Mouse (Mus musculus): ENCODE measurements at regions not wholly inside any gene's neighbourhood (a gene's known extent, or its start where the extent isn't known, plus 50 kb on each side); places are given as distances from the start of the nearest gene placed in this dataset.

GRCm38 (mm10) chr11:113188263-113188920, 406.4 kb downstream of the Sox9 start:
- H3K36me3 ChIP-seq (replicated peaks) = no peaks in the 10 kb centered on the region
- H3K27ac ChIP-seq = peak overlapping the region; percentile 65
- no peak overlapping the region for H3K9ac ChIP-seq
- H3K4me2 ChIP-seq = no peak overlapping the region
- no peaks in the 10 kb centered on the region for H3K27me3 ChIP-seq (replicated peaks)
- 0 out of 2 replicates have a peak, but pooled peaks cover 6% of the 10 kb centered on the region for H3K4me1 ChIP-seq
- H3K4me3 ChIP-seq = no peak overlapping the region
- no peaks in the 10 kb centered on the region for H3K9me3 ChIP-seq
- WGBS = 12% methylated on average over 4 of the region's 4 CpGs
- ATAC-seq (replicated peaks) = peak; percentile 86

GRCm38 (mm10) chr11:113190006-113190405, 408.0 kb downstream of the Sox9 start:
- no peak overlapping the region for H3K4me3 ChIP-seq
- H3K27ac ChIP-seq = no peak overlapping the region
- H3K9me3 ChIP-seq = no peaks in the 10 kb centered on the region
- 92% methylated on average over 6 of the region's 6 CpGs for WGBS
- no peak for ATAC-seq (replicated peaks)
- no peak overlapping the region for H3K4me2 ChIP-seq
- H3K27me3 ChIP-seq (replicated peaks) = no peaks in the 10 kb centered on the region
- H3K36me3 ChIP-seq (replicated peaks) = no peaks in the 10 kb centered on the region
- H3K9ac ChIP-seq = no peak overlapping the region
- H3K4me1 ChIP-seq = 0 out of 2 replicates have a peak, but pooled peaks cover 6% of the 10 kb centered on the region

DNA sequence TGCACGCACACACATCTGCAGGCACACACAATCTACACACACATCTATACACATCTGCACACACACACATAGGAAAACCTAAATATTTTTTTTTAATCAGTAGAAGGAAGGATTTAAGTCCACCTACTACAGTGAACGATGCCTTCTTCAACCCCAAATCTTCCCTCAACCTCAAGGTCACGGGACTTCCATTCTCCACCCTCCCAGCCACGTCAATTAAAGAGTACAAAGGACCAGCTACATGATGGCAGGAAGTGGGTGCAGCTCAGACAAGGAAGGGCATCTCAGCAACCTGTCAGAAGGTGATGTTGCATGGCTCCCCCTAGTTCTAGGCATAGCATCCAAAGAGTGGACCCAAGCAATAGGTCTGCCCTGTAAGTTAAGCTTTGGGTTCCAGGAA, 408.5 kb downstream of the Sox9 start:
- no peaks in the 10 kb centered on the region for H3K9me3 ChIP-seq
- no peak for ATAC-seq (replicated peaks)
- H3K4me2 ChIP-seq = no peak overlapping the region
- no peak overlapping the region for H3K4me3 ChIP-seq
- no peaks in the 10 kb centered on the region for H3K36me3 ChIP-seq (replicated peaks)
- H3K27ac ChIP-seq = no peak overlapping the region
- H3K27me3 ChIP-seq (replicated peaks) = no peaks in the 10 kb centered on the region
- H3K9ac ChIP-seq = no peak overlapping the region
- WGBS = 81% methylated on average over 4 of the region's 4 CpGs
- 0 out of 2 replicates have a peak, but pooled peaks cover 6% of the 10 kb centered on the region for H3K4me1 ChIP-seq

DNA sequence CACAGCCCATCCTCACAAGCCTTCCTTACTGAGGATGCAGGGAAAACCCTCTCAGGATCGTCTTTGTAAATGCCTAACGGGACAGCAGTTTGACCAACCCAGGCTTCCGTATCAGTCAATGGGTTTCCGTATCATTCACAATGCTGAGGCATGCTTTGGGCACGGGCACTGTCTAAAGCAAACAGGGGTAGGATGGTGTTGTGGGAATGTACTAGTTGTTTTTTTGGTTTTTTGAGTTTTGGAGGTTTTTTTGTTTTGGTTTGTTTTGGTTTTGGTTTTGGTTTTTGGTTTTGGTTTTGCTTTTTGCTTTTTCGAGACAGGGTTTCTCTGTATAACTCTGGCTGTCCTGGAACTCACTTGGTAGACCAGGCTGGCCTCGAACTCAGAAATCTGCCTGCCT, 409.0 kb downstream of the Sox9 start:
- Histone ChIP-seq H3K9me3 (no peaks in the 10 kb centered on the region), H3K27ac (no peak overlapping the region), H3K4me3 (no peak overlapping the region), H3K27me3 (replicated peaks) (no peaks in the 10 kb centered on the region), H3K36me3 (replicated peaks) (no peaks in the 10 kb centered on the region), H3K4me2 (no peak overlapping the region), H3K9ac (no peak overlapping the region), H3K4me1 (0 out of 2 replicates have a peak, but pooled peaks cover 6% of the 10 kb centered on the region)
- WGBS = 92% methylated on average over 7 of the region's 7 CpGs
- ATAC-seq (replicated peaks) = no peak

- H3K36me3 ChIP-seq (replicated peaks) = no peaks in the 10 kb centered on the region
- 0 out of 2 replicates have a peak, but pooled peaks cover 6% of the 10 kb centered on the region for H3K4me1 ChIP-seq
- no peak overlapping the region for H3K4me2 ChIP-seq
- H3K27me3 ChIP-seq (replicated peaks) = no peaks in the 10 kb centered on the region
- 66% methylated on average over 22 of the region's 22 CpGs for WGBS
- no peaks in the 10 kb centered on the region for H3K9me3 ChIP-seq
- H3K4me3 ChIP-seq = no peak overlapping the region
- ATAC-seq (replicated peaks) = peak; percentile 29; the same call in 1 of the 2 replicates
- H3K27ac ChIP-seq = no peak overlapping the region
- no peak overlapping the region for H3K9ac ChIP-seq
Measured at GRCm38 (mm10) chr11:113192086-113192856, 410.2 kb downstream of the Sox9 start.

GRCm38 (mm10) chr11:113194144-113194827, 412.3 kb downstream of the Sox9 start:
- Histone ChIP-seq H3K9me3 (no peaks in the 10 kb centered on the region), H3K9ac (no peak overlapping the region), H3K4me2 (no peak overlapping the region), H3K4me3 (no peak overlapping the region), H3K27me3 (replicated peaks) (no peaks in the 10 kb centered on the region), H3K27ac (no peak overlapping the region), H3K36me3 (replicated peaks) (no peaks in the 10 kb centered on the region), H3K4me1 (0 out of 2 replicates have a peak, but pooled peaks cover 6% of the 10 kb centered on the region)
- ATAC-seq (replicated peaks) = no peak
- WGBS = 84% methylated on average over 15 of the region's 15 CpGs
